Mouse (Mus musculus): ENCODE results near the gene Zbtb48. TPM values are rescaled to one million over a fixed set of nuclear protein-coding genes. Genes with fewer than 3 reads are reported as not detected.

Gene Zbtb48
- total RNA-seq, 2 experiments from 2014 or later = 4.2 to 5.4 TPM

DNA sequence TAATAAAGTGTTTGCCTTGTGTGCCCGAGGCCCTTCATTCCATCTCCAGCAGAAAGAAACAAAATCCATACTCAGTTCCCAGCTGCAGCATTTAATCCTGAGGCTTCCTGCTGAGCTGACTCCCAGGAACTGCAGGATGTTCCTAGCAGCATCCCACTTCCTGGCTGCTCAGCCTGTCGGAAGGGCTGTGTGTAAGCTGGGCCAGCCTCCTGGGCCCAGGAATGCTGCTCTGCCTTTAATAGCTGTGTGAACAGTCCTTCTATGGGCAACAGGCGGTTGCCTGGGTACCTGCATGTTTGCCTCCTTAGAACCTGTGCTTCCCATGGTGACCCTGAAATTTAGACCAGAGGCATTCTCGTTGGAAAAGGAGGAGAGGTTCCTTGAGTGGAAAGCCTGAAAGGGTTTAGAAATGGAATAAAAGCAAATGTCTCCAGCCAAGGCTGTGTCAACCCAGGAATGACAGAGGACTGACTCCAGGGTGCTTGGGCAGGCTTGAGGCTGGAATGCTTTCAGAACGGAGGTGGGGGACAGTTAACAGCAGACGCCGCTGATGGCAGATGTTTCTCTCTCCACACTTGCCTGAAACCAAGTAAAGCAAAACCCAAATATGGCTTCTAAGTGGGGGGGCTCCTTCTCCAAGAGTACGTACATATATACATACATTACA, 19.9 kb downstream of the Zbtb48 start:
- no peak for ATAC-seq (replicated peaks; ENCODE audit: low FRiP score, poor library complexity, severe bottlenecking)

- ATAC-seq (replicated peaks; ENCODE audit: low FRiP score, poor library complexity, severe bottlenecking) = no peak
Measured at GRCm38 (mm10) chr4:152006812-152007211, 20.7 kb downstream of the Zbtb48 start.

GRCm38 (mm10) chr4:152006137-152006536, 21.3 kb downstream of the Zbtb48 start:
- no peak for ATAC-seq (replicated peaks; ENCODE audit: low FRiP score, poor library complexity, severe bottlenecking)

- ATAC-seq (replicated peaks; ENCODE audit: low FRiP score, poor library complexity, severe bottlenecking) = no peak
Measured at GRCm38 (mm10) chr4:152002063-152002462, 25.4 kb downstream of the Zbtb48 start.

- ATAC-seq (replicated peaks; ENCODE audit: low FRiP score, poor library complexity, severe bottlenecking) = no peak
Measured at GRCm38 (mm10) chr4:152001335-152001734, 26.1 kb downstream of the Zbtb48 start.

DNA sequence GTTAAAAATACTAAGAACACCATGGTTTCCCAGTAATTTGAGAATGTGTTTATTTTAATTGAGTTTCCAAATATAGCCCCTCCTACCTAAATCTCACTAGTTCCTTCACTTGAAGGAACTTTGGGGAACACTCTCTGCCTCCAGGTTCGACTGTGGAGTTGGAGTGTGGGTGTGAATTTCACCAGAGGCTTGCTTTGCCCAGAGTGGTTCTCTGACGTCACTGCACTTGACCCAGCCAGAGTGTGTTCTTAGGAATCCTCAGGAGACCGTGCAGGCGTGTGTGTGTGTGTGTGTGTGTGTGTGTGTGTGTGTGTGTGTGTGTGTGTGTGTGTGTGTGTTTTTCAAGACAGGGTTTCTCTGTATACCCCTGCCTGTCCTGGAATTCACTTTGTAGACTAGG, 26.6 kb downstream of the Zbtb48 start:
- ATAC-seq (replicated peaks; ENCODE audit: low FRiP score, poor library complexity, severe bottlenecking) = no peak

DNA sequence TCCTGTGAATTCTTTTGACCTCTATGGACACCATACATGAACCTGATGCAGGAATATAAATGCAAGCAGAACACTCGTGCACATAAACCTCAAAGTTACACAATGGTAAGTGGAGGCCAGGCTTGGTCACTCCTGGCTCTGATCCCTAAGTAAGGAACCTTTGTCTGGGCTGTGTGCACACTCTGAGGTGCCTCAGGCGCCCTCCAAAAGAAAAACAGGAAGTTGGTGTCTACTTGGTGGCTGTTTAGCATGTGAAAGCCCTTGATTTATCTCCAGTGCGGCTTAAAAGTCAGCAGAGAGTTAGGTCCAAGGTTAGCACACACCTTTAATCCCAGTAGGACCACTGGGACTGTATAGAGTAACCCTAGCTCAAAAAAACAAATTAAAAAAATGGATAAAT, 28.0 kb downstream of the Zbtb48 start:
- ATAC-seq (replicated peaks; ENCODE audit: low FRiP score, poor library complexity, severe bottlenecking) = no peak

DNA sequence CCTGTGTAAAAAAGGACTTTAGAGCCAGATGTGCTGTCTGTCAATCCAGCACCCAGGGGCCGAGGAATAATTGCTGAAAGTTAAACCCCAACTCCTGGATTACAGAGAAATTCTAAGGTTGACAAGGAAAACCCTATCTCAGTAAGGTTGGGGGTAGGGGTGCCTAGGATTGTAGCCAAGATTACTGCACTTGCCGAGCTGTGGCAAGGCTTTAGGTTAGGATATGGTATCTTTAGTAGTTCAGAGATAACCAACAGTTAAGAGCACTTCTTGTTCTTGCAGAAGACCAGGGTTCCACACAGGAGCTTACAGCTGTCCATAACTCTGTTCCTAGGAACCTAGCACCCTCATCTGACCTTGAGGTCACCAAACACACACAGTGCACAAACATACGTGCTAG, 29.8 kb downstream of the Zbtb48 start:
- ATAC-seq (replicated peaks; ENCODE audit: low FRiP score, poor library complexity, severe bottlenecking) = no peak

GRCm38 (mm10) chr4:151996951-151997222, 30.6 kb downstream of the Zbtb48 start:
- no peak for ATAC-seq (replicated peaks; ENCODE audit: low FRiP score, poor library complexity, severe bottlenecking)

DNA sequence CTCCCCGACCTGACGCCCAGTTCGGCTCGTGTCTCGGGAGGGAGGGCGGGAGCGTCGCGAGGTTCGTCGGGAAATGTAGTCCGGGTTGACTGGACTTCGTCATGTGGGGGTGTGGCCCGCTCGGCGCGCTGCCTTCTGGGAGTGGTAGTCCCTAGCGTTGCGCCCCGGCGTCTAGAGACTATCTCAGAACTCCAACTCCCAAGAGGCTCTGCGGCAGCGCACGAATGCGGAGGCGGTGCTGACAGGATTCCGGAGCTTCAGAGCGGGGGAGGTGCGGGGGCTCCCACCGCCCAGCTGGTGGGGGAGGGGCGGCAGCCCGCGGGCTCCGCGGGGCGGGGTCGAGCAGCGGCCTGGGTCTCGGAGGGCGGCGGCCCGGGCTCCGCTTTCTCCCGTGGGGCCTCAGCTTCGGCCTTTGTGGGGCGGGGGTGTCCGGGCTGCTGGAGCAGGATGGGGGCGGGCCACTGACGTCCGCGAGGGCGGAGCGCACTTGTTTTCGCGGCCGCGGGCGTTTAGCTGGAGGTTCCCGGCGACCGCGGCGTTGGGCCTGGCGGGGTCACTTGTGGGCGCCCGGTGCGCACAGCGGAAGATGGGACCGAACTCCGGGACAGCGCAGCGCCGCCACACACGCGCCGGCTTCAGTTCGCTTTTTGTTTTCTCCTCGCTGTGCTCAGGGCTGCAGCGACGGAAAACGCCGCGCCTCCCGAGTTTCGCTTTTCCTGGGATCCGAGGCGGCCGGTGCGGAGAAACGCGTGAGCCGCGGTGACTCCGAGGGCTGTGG, 31.1 kb downstream of the Zbtb48 start, which contains the start of gene Phf13:
TSS of gene Phf13 (minus strand) at position 86 of the 778 bp plus-strand sequence.
- peak; percentile 94 for ATAC-seq (replicated peaks; ENCODE audit: low FRiP score, poor library complexity, severe bottlenecking)

GRCm38 (mm10) chr4:151995371-151996172, 31.9 kb downstream of the Zbtb48 start:
- no peak for ATAC-seq (replicated peaks; ENCODE audit: low FRiP score, poor library complexity, severe bottlenecking)

DNA sequence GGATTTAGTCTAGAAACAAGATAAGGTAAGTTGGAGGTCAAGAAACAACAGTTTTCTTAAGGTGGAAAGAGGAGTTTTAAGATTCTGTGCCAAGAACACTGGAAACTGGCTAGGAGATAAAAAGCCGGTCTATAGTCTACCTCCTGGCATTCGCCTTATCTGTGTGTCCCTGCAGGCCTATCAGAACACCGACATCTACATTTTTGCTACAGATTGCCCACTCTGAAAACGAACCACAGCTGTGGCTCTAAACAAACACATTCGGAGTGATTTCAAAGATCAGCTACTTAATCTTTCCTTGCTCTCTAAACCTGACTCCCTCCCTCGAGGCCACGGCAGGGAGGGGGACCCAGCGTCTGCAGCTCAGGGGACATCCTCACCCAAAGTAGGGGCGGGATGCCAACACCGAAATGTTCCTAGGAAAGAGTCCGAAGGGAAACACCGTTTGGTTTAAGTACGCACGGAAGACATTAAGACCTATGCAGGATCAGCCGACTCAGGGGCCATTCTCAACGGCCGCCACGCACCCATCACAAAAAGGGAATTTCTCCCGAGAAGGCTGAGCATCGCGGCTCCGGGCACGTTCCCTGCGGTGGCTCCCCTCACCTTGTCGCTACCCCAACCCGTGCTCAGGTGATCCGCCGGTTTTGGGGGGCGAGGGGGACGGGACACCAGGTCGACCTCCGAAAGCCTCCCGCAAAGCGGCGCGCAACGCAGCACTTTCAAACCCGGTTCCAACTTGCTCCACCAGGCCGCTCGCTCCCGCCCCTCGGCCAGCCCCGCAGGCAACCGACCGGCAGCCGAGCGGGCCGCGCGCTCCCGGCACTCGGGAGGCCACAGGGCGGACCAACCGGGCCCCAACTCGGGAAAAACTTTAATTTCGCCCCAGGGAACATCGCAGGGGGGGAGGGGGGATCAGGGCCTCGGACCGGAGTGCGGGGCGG, 33.0 kb downstream of the Zbtb48 start:
- no peak for ATAC-seq (replicated peaks; ENCODE audit: low FRiP score, poor library complexity, severe bottlenecking)

DNA sequence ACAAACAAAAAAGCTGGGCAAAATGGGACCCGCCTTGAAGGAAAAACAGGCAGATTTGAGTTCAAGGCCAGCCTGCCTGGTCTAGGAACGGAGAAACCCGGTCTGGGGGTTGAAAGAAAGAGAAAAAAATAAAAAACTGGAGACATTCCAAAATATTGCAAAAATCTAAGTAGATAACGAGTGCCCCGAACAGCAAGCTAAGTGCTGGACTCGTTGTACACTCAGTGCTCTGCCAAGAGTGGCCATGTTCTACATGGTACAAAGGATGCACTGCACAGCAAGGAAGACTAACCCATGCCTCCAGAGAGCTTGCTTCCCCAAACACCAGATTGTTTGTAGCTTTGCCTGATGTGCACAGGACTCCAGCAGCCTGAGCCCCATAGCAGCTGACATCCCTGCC, 34.4 kb downstream of the Zbtb48 start:
- no peak for ATAC-seq (replicated peaks; ENCODE audit: low FRiP score, poor library complexity, severe bottlenecking)

- no peak for ATAC-seq (replicated peaks; ENCODE audit: low FRiP score, poor library complexity, severe bottlenecking)
Measured at GRCm38 (mm10) chr4:151992091-151992490, 35.4 kb downstream of the Zbtb48 start.

DNA sequence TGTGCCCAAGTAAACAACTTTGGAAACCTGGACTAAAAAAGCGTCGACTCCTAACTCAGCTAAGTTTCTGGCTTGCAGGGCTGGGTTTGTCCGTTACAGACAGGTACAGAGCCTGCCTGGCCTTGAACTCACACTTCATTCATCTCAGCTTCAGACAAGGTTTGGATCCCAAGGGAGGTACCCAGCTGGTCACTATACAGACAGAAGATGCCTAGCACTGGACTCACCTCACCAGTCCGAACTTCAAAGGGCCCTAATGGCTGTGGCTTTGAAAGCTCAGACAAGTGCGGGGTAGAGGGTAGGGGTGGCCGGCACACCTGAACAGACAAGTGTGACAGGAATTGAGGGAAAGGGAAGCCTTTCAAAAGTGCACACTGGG, 38.4 kb downstream of the Zbtb48 start:
- ATAC-seq (replicated peaks; ENCODE audit: low FRiP score, poor library complexity, severe bottlenecking) = no peak

GRCm38 (mm10) chr4:151988342-151989109, 38.9 kb downstream of the Zbtb48 start, which contains the start of gene Thap3:
Gene Thap3, minus strand, starts transcription at chr4:151988997.
- ATAC-seq (replicated peaks; ENCODE audit: low FRiP score, poor library complexity, severe bottlenecking) = no peak

DNA sequence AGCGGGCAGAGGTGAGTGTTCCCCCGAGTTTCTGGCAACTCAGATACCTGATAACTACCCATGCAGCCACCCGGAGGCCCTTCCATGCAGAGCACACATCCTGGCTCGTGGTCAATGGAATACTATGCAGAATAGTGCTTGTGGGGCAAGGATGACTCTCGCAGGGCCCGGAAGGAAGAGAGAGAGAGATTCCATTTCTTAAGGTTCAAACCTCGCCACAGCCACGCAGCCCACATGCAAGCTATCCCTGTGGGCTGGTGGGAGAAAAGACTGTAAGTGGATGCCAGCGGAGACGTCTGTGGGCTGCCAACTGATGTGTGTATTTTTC, 39.5 kb downstream of the Zbtb48 start:
- no peak for ATAC-seq (replicated peaks; ENCODE audit: low FRiP score, poor library complexity, severe bottlenecking)

- ATAC-seq (replicated peaks; ENCODE audit: low FRiP score, poor library complexity, severe bottlenecking) = no peak
Measured at GRCm38 (mm10) chr4:151986650-151987049, 40.8 kb downstream of the Zbtb48 start.

DNA sequence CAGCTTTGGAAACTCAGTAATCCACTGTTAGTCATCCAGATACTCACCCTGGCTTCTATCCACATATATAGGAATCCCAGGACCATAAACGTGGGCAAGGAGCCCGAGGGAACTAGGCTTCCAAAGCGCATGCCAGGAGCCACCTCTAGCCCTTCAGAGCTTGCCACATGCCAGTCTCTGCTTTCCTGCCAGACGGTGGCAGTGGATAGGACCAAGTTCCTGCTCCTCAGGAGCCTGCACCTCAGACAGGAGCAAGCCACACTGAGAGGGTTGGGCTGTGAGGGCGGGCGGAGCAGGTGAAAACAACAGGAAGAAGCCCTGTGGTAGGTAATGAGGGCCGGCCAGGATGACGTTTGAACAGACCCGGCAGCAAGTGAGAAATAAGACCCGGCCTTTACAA, 41.6 kb downstream of the Zbtb48 start:
- no peak for ATAC-seq (replicated peaks; ENCODE audit: low FRiP score, poor library complexity, severe bottlenecking)
